Mouse (Mus musculus) kidney, embryonic 15.5 days (tissue): ENCODE results near the gene Gpr45. TPM values are rescaled to one million over a fixed set of nuclear protein-coding genes. Genes with fewer than 3 reads are reported as not detected.

ENCODE experiments used
- ATAC-seq: fragments of 200-750 bp; cut with Nextera tagmentation; replicated peaks from 2 replicates; pipeline ENCODE4 v1.8.0; 2017; ENCODE audit warnings: moderate TSS enrichment; ENCODE audit not compliant: low FRiP score
- H3K27ac ChIP-seq: fragments of 300-500 bp; sonication (generic); 2 replicates; pipeline ENCODE4 v1.5.1; 2015; ENCODE audit warnings: mild to moderate bottlenecking, inconsistent platforms
- H3K27me3 ChIP-seq: fragments of 300-500 bp; sonication (generic); 2 replicates; pipeline ENCODE4 v1.6.1; 2015; ENCODE audit warnings: inconsistent platforms
- H3K36me3 ChIP-seq: fragments of 300-500 bp; sonication (generic); 2 replicates; pipeline ENCODE4 v1.6.1; 2015; ENCODE audit warnings: inconsistent platforms
- H3K4me1 ChIP-seq: fragments of 300-500 bp; sonication (generic); 2 replicates; pipeline ENCODE4 v1.6.1; 2015; ENCODE audit warnings: inconsistent platforms
- H3K4me2 ChIP-seq: fragments of 300-500 bp; sonication (generic); 2 replicates; pipeline ENCODE4 v1.6.1; 2015; ENCODE audit warnings: moderate library complexity, mild to moderate bottlenecking, inconsistent platforms
- H3K4me3 ChIP-seq: fragments of 300-500 bp; sonication (generic); replicated peaks from 2 replicates; pipeline ENCODE4 v1.5.1; 2015; ENCODE audit warnings: mild to moderate bottlenecking, inconsistent platforms
- H3K9ac ChIP-seq: fragments of 300-500 bp; sonication (generic); 2 replicates; pipeline ENCODE4 v1.6.1; 2015; ENCODE audit warnings: mild to moderate bottlenecking, inconsistent platforms
- H3K9me3 ChIP-seq: fragments of 300-500 bp; sonication (generic); replicated peaks from 2 replicates; pipeline ENCODE4 v1.6.1; 2016; ENCODE audit warnings: inconsistent platforms
- WGBS: fragments of 180-500 bp; shearing (Covaris S2); methylation state at CpG from one replicate; pipeline ENCODE4 v1.1.7; 2015; ENCODE audit warnings: mixed read lengths; 5-methylcytosine and 5-hydroxymethylcytosine counted together
- polyA plus RNA-seq: library from polyadenylated mRNA; unstranded; fragments of >200 nt; fragmentation: Nextera tagmentation; extraction: Ambion mirVana; gene quantifications from 2 replicates; pipeline ENCODE4 v1.2.1, GENCODE M21; 2015

Gene Gpr45
- 13.1 and 13.4 TPM in 2 replicates for polyA plus RNA-seq

- H3K9ac ChIP-seq: peak within 1 kb of the TSS; percentile 73
- no peaks in the 10 kb centered on the region for H3K36me3 ChIP-seq
- H3K9me3 ChIP-seq: no peaks in the 10 kb centered on the region
- ATAC-seq: peak; percentile 88
- peak within 1 kb of the TSS; percentile 96 for H3K4me2 ChIP-seq
- under 1% methylated on average over 57 of the region's 71 CpGs for WGBS
- H3K4me1 ChIP-seq: peaks cover 33% of the 10 kb centered on the region
- peak within 1 kb of the TSS; percentile 83 for H3K27ac ChIP-seq
- H3K4me3 ChIP-seq: peak within 1 kb of the TSS; percentile 90
- H3K27me3 ChIP-seq: 0 out of 2 replicates have a peak, but pooled peaks cover 6% of the 10 kb centered on the region
Measured at GRCm38 (mm10) chr1:42952734-42953481, at the start of gene Gpr45. Gene Gpr45 (plus strand): TSS chr1:42952872.

- Histone ChIP-seq H3K4me2 (no peak overlapping the region), H3K36me3 (peaks cover 56% of the 10 kb centered on the region), H3K9ac (no peak overlapping the region), H3K4me1 (no peaks in the 10 kb centered on the region; the same call in 1 of the 2 replicates), H3K27ac (no peak overlapping the region), H3K9me3 (no peaks in the 10 kb centered on the region), H3K27me3 (no peaks in the 10 kb centered on the region), H3K4me3 (no peak overlapping the region)
- ATAC-seq: no peak
- 86% methylated on average over 11 of the region's 11 CpGs for WGBS
Measured at GRCm38 (mm10) chr1:42905148-42905547, 47.5 kb upstream of the Gpr45 start.

GRCm38 (mm10) chr1:42906696-42907095 is 46.0 kb upstream of the Gpr45 start:
- Histone ChIP-seq H3K27ac (no peak overlapping the region), H3K4me1 (peaks cover 7% of the 10 kb centered on the region), H3K27me3 (no peaks in the 10 kb centered on the region), H3K4me2 (no peak overlapping the region), H3K9me3 (no peaks in the 10 kb centered on the region), H3K9ac (no peak overlapping the region), H3K36me3 (peaks cover 42% of the 10 kb centered on the region), H3K4me3 (no peak overlapping the region)
- ATAC-seq: no peak
- WGBS: 86% methylated on average over 7 of the region's 7 CpGs

DNA sequence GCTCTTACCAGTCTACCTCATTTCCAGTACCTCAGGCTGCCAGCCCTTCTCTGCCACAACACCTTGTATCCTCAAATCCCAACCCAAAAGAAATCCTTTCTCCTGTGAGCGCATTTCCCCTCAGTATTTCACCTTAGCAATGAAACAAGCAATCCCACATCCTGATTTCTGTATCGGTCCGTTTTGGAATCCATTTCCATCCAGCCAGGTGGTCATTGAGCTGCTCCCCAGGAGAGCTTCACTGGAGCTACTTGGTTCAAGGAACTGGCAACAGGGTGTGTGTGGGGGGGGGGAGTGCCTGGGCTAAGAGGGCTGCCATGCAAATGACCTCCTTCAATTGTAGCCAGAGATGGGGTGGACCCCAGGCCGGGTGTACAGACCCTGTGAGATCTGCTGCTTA is 45.5 kb upstream of the Gpr45 start:
- no peak overlapping the region for H3K4me3 ChIP-seq
- H3K9ac ChIP-seq: no peak overlapping the region
- 68% methylated on average over 4 of the region's 4 CpGs for WGBS
- peaks cover 39% of the 10 kb centered on the region for H3K36me3 ChIP-seq
- H3K4me2 ChIP-seq: no peak overlapping the region
- peaks cover 7% of the 10 kb centered on the region for H3K4me1 ChIP-seq
- no peak overlapping the region for H3K27ac ChIP-seq
- H3K9me3 ChIP-seq: no peaks in the 10 kb centered on the region
- H3K27me3 ChIP-seq: no peaks in the 10 kb centered on the region
- no peak for ATAC-seq

DNA sequence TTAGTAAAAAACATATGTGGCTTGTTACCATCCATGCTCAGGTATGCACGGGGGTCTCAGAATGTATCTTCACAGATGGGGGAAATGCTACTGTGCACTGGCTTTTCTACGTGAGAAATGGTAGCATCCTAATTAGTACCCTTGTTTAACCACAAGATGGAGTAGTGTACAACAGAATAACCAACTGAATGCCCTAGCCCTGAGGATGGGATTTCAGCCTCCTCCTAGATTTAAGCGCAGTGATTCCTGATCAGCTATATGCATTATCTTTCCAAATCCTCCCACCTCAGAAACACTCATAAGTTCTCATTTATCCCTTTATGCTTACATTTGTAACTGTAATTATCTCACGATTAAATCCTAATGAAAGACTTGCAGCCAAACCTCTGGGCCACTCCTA is 37.6 kb upstream of the Gpr45 start:
- 0 out of 2 replicates have a peak, but pooled peaks have one; percentile 38 for ATAC-seq
- Histone ChIP-seq H3K27ac (no peak overlapping the region), H3K9ac (no peak overlapping the region), H3K4me1 (peaks cover 12% of the 10 kb centered on the region), H3K4me3 (no peak overlapping the region), H3K9me3 (no peaks in the 10 kb centered on the region), H3K36me3 (no peaks in the 10 kb centered on the region), H3K27me3 (0 out of 2 replicates have a peak, but pooled peaks cover 3% of the 10 kb centered on the region), H3K4me2 (no peak overlapping the region)
- WGBS: 17% methylated on average over 4 of the region's 4 CpGs

DNA sequence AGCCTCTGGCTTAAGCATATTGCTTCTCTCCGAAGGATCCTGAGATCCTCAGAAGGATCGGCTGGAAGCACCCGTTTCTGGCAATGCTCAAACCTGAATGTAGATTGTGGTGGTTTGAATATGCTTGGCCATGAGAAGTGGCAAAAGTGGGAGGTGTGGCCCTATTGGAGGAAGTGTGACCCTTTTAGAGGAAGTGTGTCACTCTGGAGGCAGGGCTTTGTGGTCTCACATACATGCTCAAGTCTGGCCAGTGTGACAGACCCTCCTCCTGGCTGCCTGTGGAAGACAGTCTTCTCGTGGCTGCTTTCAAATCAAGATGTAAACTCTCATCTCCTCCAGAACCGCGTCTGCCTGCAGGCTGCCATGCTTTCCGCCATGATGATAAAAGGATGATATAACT is 36.0 kb upstream of the Gpr45 start:
- H3K27ac ChIP-seq: no peak overlapping the region
- H3K4me1 ChIP-seq: peaks cover 5% of the 10 kb centered on the region; the same call in 1 of the 2 replicates
- ATAC-seq: no peak
- WGBS: 81% methylated on average over 7 of the region's 7 CpGs
- no peak overlapping the region for H3K9ac ChIP-seq
- no peaks in the 10 kb centered on the region for H3K36me3 ChIP-seq
- H3K4me3 ChIP-seq: no peak overlapping the region
- 0 out of 2 replicates have a peak, but pooled peaks cover 3% of the 10 kb centered on the region for H3K27me3 ChIP-seq
- no peaks in the 10 kb centered on the region for H3K9me3 ChIP-seq
- no peak overlapping the region for H3K4me2 ChIP-seq

DNA sequence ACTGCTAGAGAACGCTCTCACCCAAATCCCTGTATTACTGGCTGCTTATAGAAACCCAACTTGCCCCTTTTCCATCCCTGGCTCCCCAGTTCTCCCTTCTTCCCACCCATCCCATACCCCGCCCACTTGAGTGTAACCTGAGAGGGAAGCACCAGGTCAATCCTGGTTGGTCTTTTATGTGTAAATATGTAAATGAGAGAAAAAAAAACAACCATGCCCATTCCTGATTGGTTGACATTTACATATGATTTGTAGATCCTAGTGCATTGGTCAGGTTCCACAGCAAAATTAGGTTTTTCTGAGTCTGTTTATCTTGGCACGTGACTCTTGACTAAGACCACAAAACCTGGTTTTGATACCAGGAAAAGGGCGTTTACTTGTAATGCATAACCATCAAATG is 34.8 kb upstream of the Gpr45 start:
- Histone ChIP-seq H3K4me2 (peak overlapping the region; percentile 20), H3K36me3 (no peaks in the 10 kb centered on the region), H3K9me3 (no peaks in the 10 kb centered on the region), H3K27ac (no peak overlapping the region), H3K9ac (no peak overlapping the region), H3K4me1 (peaks cover 5% of the 10 kb centered on the region; the same call in 1 of the 2 replicates), H3K4me3 (no peak overlapping the region), H3K27me3 (0 out of 2 replicates have a peak, but pooled peaks cover 3% of the 10 kb centered on the region)
- WGBS: 22% methylated on average over 4 of the region's 4 CpGs
- peak; percentile 68; the same call in 1 of the 2 replicates for ATAC-seq

GRCm38 (mm10) chr1:42923924-42924323 is 28.7 kb upstream of the Gpr45 start:
- WGBS: 78% methylated on average over 5 of the region's 5 CpGs
- no peak overlapping the region for H3K4me3 ChIP-seq
- ATAC-seq: no peak
- H3K27me3 ChIP-seq: no peaks in the 10 kb centered on the region
- H3K4me1 ChIP-seq: no peaks in the 10 kb centered on the region
- no peak overlapping the region for H3K4me2 ChIP-seq
- H3K36me3 ChIP-seq: no peaks in the 10 kb centered on the region
- H3K9me3 ChIP-seq: no peaks in the 10 kb centered on the region
- no peak overlapping the region for H3K27ac ChIP-seq
- no peak overlapping the region for H3K9ac ChIP-seq

- Histone ChIP-seq H3K9me3 (no peaks in the 10 kb centered on the region), H3K4me2 (no peak overlapping the region), H3K4me1 (no peaks in the 10 kb centered on the region), H3K36me3 (no peaks in the 10 kb centered on the region), H3K27ac (no peak overlapping the region), H3K9ac (no peak overlapping the region), H3K27me3 (no peaks in the 10 kb centered on the region), H3K4me3 (no peak overlapping the region)
- 76% methylated on average over 1 of the region's 1 CpGs for WGBS
- no peak for ATAC-seq
Measured at GRCm38 (mm10) chr1:42933613-42934012, 19.1 kb upstream of the Gpr45 start.

DNA sequence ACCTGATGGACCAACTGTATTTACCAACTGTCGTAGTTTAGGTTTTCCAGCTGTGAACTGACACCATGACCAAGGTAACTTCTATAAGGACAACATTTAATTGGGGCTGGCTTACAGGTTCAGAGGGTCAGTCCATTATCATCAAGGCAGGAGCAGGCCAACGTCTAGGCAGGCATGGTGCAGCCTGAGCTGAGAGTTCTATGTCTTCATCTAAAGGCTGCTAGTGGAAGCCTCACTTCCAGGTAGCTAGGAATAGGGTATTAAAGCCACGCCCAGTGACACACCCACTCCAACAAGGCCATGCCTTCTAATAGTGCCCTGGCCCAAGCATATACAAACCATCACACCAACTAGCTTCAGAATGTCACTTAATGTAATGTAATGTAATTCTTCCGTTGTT is 4.2 kb upstream of the Gpr45 start:
- Histone ChIP-seq H3K9ac (no peak overlapping the region), H3K9me3 (no peaks in the 10 kb centered on the region), H3K4me2 (no peak overlapping the region), H3K27ac (peak overlapping the region; percentile 73), H3K27me3 (0 out of 2 replicates have a peak, but pooled peaks cover 6% of the 10 kb centered on the region), H3K4me1 (peaks cover 30% of the 10 kb centered on the region), H3K4me3 (no peak overlapping the region), H3K36me3 (no peaks in the 10 kb centered on the region)
- 0 out of 2 replicates have a peak, but pooled peaks have one; percentile 16 for ATAC-seq
- 54% methylated on average over 4 of the region's 4 CpGs for WGBS

DNA sequence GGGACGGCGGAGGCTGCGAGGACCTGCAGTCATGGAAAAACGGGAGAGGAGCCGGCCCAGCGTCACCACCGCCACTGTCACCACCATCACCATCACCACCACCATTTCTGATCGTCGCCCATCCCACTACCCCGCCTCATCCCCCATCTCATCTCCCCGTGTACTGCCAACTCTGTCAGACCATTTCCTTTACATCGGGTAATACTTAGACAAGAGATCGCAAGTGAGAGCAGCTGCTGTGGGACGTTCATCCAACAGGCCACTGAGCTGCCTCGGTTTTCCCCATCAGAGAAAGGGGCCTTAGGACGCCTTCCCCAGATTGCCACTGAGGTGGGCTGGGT is 780 bp downstream of the Gpr45 start:
- Histone ChIP-seq H3K4me3 (peak overlapping the region; percentile 90), H3K4me2 (peak overlapping the region; percentile 96), H3K9ac (peak overlapping the region; percentile 73), H3K9me3 (no peaks in the 10 kb centered on the region), H3K27ac (peak overlapping the region; percentile 83), H3K27me3 (0 out of 2 replicates have a peak, but pooled peaks cover 6% of the 10 kb centered on the region), H3K36me3 (no peaks in the 10 kb centered on the region), H3K4me1 (peaks cover 29% of the 10 kb centered on the region)
- ATAC-seq: peak; percentile 20
- 1% methylated on average over 16 of the region's 16 CpGs for WGBS

- no peak overlapping the region for H3K4me3 ChIP-seq
- H3K9ac ChIP-seq: no peak overlapping the region
- H3K4me1 ChIP-seq: peaks cover 12% of the 10 kb centered on the region
- H3K9me3 ChIP-seq: no peaks in the 10 kb centered on the region
- no peak overlapping the region for H3K4me2 ChIP-seq
- no peak for ATAC-seq
- H3K27ac ChIP-seq: no peak overlapping the region
- H3K27me3 ChIP-seq: no peaks in the 10 kb centered on the region
- 88% methylated on average over 1 of the region's 1 CpGs for WGBS
- no peaks in the 10 kb centered on the region for H3K36me3 ChIP-seq
Measured at GRCm38 (mm10) chr1:42956828-42957227, 4.2 kb downstream of the Gpr45 start.
